Mouse (Mus musculus): Measurements from ENCODE around the gene Gfy. TPM values are rescaled to one million over a fixed set of nuclear protein-coding genes. Genes with fewer than 3 reads are reported as not detected.
A peak's percentile ranks its signal among the peaks of the same experiment; 100 is the strongest.

Gfy gene
- polyA plus RNA-seq, 1 experiment from 2014 or later = not detected

DNA sequence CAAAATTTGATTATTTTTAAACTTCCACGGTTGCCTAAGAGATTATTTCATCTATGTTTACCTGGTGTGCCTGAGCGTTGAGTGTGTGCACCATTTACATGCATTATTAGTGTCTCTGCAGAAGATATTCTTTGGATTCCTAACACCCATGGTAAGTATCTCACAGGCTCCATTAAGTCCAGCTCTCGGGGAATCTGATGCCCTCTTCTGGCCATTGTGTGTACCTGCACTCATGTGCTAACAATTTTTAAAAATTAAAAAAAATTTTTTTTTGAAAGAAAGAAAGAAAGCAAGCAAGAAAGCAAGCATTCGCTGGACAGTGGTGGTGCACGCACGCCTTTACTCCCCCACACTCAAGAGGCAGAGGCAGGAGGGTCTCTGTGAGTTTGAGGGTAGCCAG lies 28.9 kb upstream of the Gfy start:
- TF ChIP-seq CTCF (IDR thresholded peaks at IDR 0.05; ENCODE audit: low read depth) = peak; percentile 27
- H3K4me2 ChIP-seq (replicated peaks; ENCODE audit: low read depth) = no peak overlapping the region
- no peak for ATAC-seq
- no peak overlapping the region for H3K27ac ChIP-seq (ENCODE audit: low read depth, low read length)
- peaks cover 9% of the 10 kb centered on the region for H3K4me1 ChIP-seq (replicated peaks; ENCODE audit: control insufficient read depth, insufficient read depth, low read length)
- no peaks in the 10 kb centered on the region for H3K36me3 ChIP-seq (ENCODE audit: control insufficient read depth, insufficient read depth)
- H3K4me3 ChIP-seq (ENCODE audit: low read depth, low read length) = no peak overlapping the region
- H3K9me3 ChIP-seq (ENCODE audit: control insufficient read depth) = no peaks in the 10 kb centered on the region
- H3K9ac ChIP-seq (ENCODE audit: low read depth, low read length) = no peak overlapping the region
- WGBS = 80% methylated on average over 6 of the region's 6 CpGs
- H3K27me3 ChIP-seq (replicated peaks; ENCODE audit: control insufficient read depth, insufficient read depth, low read length) = peaks cover 31% of the 10 kb centered on the region

DNA sequence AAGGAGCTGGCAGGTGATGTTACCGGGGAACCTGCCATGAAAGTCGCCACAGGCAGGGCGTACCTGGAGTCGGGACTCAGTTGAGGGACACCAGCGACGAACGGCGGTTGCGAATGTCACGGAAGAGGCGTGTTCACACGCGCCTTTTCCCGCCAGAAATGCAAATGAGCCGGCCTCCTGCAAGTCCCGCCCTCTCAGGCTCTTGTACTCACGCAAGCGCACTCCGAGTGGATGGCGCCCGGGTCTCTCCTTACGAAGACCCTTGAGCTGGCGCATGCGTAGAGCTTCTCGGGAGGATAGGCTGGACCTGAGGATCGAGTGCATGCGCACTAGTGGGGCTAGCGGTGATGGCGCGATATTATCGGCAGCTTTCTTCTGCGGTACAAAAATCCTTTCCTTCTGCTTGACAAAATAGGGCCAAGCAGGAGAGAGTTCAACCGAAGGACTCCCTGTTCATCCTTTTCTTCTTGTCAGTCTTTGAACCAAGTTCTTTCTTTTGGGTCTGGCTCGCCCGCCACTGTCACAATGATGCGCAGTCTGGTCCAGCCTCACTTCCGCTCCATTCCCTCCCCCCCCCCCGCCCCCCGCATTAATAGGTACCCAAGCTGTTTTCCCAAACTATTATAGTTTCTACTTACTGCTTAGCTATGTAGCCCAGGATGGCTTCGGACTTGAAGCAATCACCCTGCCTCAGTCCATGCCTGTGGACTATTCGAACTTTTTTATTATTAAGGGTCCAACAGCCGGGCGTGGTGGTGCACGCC lies 25.2 kb upstream of the Gfy start, which contains the start of gene Ccdc155:
Ccdc155 (minus strand) TSS at position 513 of the 764 bp plus-strand sequence.
- 0 out of 2 replicates have a peak, but pooled peaks cover 6% of the 10 kb centered on the region for H3K27me3 ChIP-seq (replicated peaks; ENCODE audit: control insufficient read depth, insufficient read depth, low read length)
- peak within 1 kb of the TSS; percentile 39 for H3K4me3 ChIP-seq (ENCODE audit: low read depth, low read length)
- no peak within 1 kb of the TSS for H3K9ac ChIP-seq (ENCODE audit: low read depth, low read length)
- peak; percentile 73 for ATAC-seq
- H3K9me3 ChIP-seq (ENCODE audit: control insufficient read depth) = no peaks in the 10 kb centered on the region
- WGBS = 7% methylated on average over 44 of the region's 44 CpGs
- H3K27ac ChIP-seq (ENCODE audit: low read depth, low read length) = no peak within 1 kb of the TSS
- no peaks in the 10 kb centered on the region for H3K36me3 ChIP-seq (ENCODE audit: control insufficient read depth, insufficient read depth)
- no peak for TF ChIP-seq CTCF (IDR thresholded peaks at IDR 0.05; ENCODE audit: low read depth)
- H3K4me2 ChIP-seq (replicated peaks; ENCODE audit: low read depth) = peak within 1 kb of the TSS; percentile 64
- H3K4me1 ChIP-seq (replicated peaks; ENCODE audit: control insufficient read depth, insufficient read depth, low read length) = no peaks in the 10 kb centered on the region

DNA sequence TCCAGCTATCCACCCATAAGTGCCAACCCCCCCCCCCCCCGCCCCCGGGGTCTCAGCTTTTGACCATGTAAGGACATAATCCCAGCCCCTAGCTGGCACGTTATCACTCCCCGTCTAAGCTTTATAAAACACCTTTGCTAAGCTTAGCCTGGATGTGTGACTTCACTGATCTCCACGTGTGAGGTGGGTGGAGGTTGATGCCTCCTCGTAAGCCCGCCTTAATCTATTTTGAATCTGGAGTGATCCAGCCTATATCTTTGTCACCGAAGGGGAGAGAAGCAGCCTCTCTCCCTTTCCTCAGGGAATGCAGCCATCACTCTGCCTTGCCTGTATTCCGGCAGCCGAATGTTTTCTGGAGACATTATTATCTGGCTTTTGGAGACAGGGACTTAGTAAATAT lies 23.3 kb upstream of the Gfy start:
- H3K27ac ChIP-seq (ENCODE audit: low read depth, low read length) = no peak overlapping the region
- no peak for ATAC-seq
- no peak for TF ChIP-seq CTCF (IDR thresholded peaks at IDR 0.05; ENCODE audit: low read depth)

DNA sequence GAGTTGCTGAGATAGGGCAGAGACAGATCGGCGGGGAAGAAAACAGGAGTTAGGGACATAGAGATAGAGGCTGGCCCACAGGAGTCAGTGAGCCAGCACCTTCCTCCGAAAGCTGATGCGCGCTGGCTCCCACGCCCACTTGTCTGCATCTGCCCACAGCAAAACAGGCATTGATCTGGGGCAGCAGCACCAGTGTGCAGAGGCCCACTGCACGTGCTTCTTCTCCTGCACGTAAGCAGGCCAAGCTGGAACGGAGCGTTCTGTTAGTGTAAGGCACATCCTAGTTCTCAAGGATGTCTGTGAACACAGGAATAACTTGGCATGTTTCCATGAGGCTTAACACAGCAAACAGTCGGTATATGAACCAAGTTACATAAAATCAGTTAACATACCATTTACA lies 19.6 kb upstream of the Gfy start:
- H3K27me3 ChIP-seq (replicated peaks; ENCODE audit: control insufficient read depth, insufficient read depth, low read length) = peaks cover 9% of the 10 kb centered on the region; the same call in 1 of the 2 replicates
- H3K9ac ChIP-seq (ENCODE audit: low read depth, low read length) = no peak overlapping the region
- no peaks in the 10 kb centered on the region for H3K9me3 ChIP-seq (ENCODE audit: control insufficient read depth)
- no peak overlapping the region for H3K4me2 ChIP-seq (replicated peaks; ENCODE audit: low read depth)
- no peak overlapping the region for H3K4me3 ChIP-seq (ENCODE audit: low read depth, low read length)
- H3K27ac ChIP-seq (ENCODE audit: low read depth, low read length) = no peak overlapping the region
- H3K4me1 ChIP-seq (replicated peaks; ENCODE audit: control insufficient read depth, insufficient read depth, low read length) = no peaks in the 10 kb centered on the region
- no peak for TF ChIP-seq CTCF (IDR thresholded peaks at IDR 0.05; ENCODE audit: low read depth)
- no peak for ATAC-seq
- no peaks in the 10 kb centered on the region for H3K36me3 ChIP-seq (ENCODE audit: control insufficient read depth, insufficient read depth)
- WGBS = 75% methylated on average over 11 of the region's 11 CpGs

More for the DNA sequence above, 23.3 kb upstream of the Gfy start:
- Histone ChIP-seq H3K36me3 (ENCODE audit: control insufficient read depth, insufficient read depth) (no peaks in the 10 kb centered on the region), H3K4me1 (replicated peaks; ENCODE audit: control insufficient read depth, insufficient read depth, low read length) (no peaks in the 10 kb centered on the region), H3K27me3 (replicated peaks; ENCODE audit: control insufficient read depth, insufficient read depth, low read length) (peaks cover 8% of the 10 kb centered on the region; the same call in 1 of the 2 replicates), H3K4me2 (replicated peaks; ENCODE audit: low read depth) (no peak overlapping the region), H3K4me3 (ENCODE audit: low read depth, low read length) (no peak overlapping the region), H3K9me3 (ENCODE audit: control insufficient read depth) (no peaks in the 10 kb centered on the region), H3K9ac (ENCODE audit: low read depth, low read length) (no peak overlapping the region)
- 41% methylated on average over 10 of the region's 10 CpGs for WGBS

DNA sequence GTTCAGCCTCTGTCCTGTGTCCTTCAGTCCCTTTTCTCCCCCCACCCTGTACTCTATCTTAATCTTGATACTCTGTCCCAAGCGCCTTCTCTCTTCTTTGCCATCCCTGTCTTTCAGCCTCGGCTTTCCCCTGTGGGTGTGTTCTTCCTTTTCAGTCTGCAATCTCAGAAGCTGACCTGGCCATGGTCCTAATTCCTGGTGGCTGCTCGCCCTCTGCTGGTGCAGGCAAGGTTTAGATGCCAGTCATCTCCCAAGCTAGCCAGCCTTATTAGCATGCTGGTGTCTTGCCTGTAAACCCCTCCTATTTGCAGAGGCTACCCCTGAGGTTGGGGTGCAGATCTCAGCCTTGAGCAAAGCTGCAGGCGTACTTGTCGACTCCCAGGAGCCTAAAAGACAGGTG lies 19.1 kb upstream of the Gfy start:
- Histone ChIP-seq H3K9ac (ENCODE audit: low read depth, low read length) (no peak overlapping the region), H3K27me3 (replicated peaks; ENCODE audit: control insufficient read depth, insufficient read depth, low read length) (peaks cover 6% of the 10 kb centered on the region; the same call in 1 of the 2 replicates), H3K4me3 (ENCODE audit: low read depth, low read length) (no peak overlapping the region), H3K9me3 (ENCODE audit: control insufficient read depth) (no peaks in the 10 kb centered on the region), H3K27ac (ENCODE audit: low read depth, low read length) (no peak overlapping the region), H3K36me3 (ENCODE audit: control insufficient read depth, insufficient read depth) (no peaks in the 10 kb centered on the region), H3K4me1 (replicated peaks; ENCODE audit: control insufficient read depth, insufficient read depth, low read length) (no peaks in the 10 kb centered on the region), H3K4me2 (replicated peaks; ENCODE audit: low read depth) (no peak overlapping the region)
- TF ChIP-seq CTCF (IDR thresholded peaks at IDR 0.05; ENCODE audit: low read depth) = peak; percentile 95
- ATAC-seq = peak; percentile 28; the same call in 1 of the 2 replicates
- 13% methylated on average over 5 of the region's 5 CpGs for WGBS

DNA sequence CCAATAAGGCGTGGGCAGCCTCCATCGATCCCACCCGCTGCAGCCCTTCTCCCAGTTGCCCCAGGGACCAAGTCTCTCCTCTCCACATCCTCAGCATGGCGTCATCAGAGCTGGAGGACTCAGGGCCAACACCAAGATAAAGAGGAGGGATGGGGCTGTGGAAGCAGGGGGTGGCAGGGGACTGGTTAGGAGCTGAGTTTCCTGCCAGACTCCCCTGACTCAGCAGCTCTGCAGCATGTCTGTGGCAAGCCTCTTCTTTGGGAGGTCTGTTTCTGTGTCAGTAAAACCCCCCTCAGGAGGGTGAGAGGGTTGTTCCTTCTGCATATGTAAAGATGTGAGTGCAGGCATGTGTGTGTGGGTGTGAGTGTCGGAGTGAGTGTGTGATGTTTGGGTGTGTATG lies 17.6 kb upstream of the Gfy start:
- ATAC-seq = no peak
- Histone ChIP-seq H3K9me3 (ENCODE audit: control insufficient read depth) (no peaks in the 10 kb centered on the region), H3K9ac (ENCODE audit: low read depth, low read length) (no peak overlapping the region), H3K27ac (ENCODE audit: low read depth, low read length) (no peak overlapping the region), H3K27me3 (replicated peaks; ENCODE audit: control insufficient read depth, insufficient read depth, low read length) (peaks cover 3% of the 10 kb centered on the region; the same call in 1 of the 2 replicates), H3K4me3 (ENCODE audit: low read depth, low read length) (no peak overlapping the region), H3K4me1 (replicated peaks; ENCODE audit: control insufficient read depth, insufficient read depth, low read length) (no peaks in the 10 kb centered on the region), H3K36me3 (ENCODE audit: control insufficient read depth, insufficient read depth) (no peaks in the 10 kb centered on the region), H3K4me2 (replicated peaks; ENCODE audit: low read depth) (no peak overlapping the region)
- TF ChIP-seq CTCF (IDR thresholded peaks at IDR 0.05; ENCODE audit: low read depth) = no peak
- 73% methylated on average over 5 of the region's 5 CpGs for WGBS

Data from intestine, postnatal 0 days (tissue).